Mouse (Mus musculus): ENCODE data around the gene Zfp277. TPM values are rescaled to one million over a fixed set of nuclear protein-coding genes. Genes with fewer than 3 reads are reported as not detected.
A peak's percentile ranks its signal among the peaks of the same experiment; 100 is the strongest.

Gene Zfp277
- polyA plus RNA-seq, 1 experiment from 2014 or later: 35.8 TPM

- Histone ChIP-seq H3K36me3 (ENCODE audit: control insufficient read depth, insufficient read depth, low read length) (no peaks in the 10 kb centered on the region), H3K27ac (ENCODE audit: low read depth, low read length) (no peak overlapping the region), H3K9ac (ENCODE audit: low read depth, low read length) (no peak overlapping the region), H3K4me3 (ENCODE audit: low read depth, low read length) (peak overlapping the region; percentile 91), H3K4me1 (ENCODE audit: control insufficient read depth, insufficient read depth, low read length) (no peaks in the 10 kb centered on the region), H3K27me3 (ENCODE audit: control insufficient read depth, insufficient read depth, low read length) (no peaks in the 10 kb centered on the region), H3K9me3 (replicated peaks; ENCODE audit: control insufficient read depth, low read length) (no peaks in the 10 kb centered on the region), H3K4me2 (peak overlapping the region; percentile 74)
- ATAC-seq (replicated peaks; ENCODE audit: insufficient number of reproducible peaks, low FRiP score, low TSS enrichment): no peak
- WGBS (ENCODE audit: insufficient replicate concordance): 7% methylated on average over 10 of the region's 10 CpGs
These were observed 2.1 kb upstream of the Zfp277 start for GRCm38 (mm10) chr12:40447561-40448355.

- Histone ChIP-seq H3K9ac (ENCODE audit: low read depth, low read length) (peak overlapping the region; percentile 84), H3K9me3 (replicated peaks; ENCODE audit: control insufficient read depth, low read length) (no peaks in the 10 kb centered on the region), H3K4me1 (ENCODE audit: control insufficient read depth, insufficient read depth, low read length) (peaks cover 4% of the 10 kb centered on the region), H3K27ac (ENCODE audit: low read depth, low read length) (peak overlapping the region; percentile 71), H3K36me3 (ENCODE audit: control insufficient read depth, insufficient read depth, low read length) (no peaks in the 10 kb centered on the region), H3K4me2 (peak overlapping the region; percentile 74), H3K4me3 (ENCODE audit: low read depth, low read length) (peak overlapping the region; percentile 91), H3K27me3 (ENCODE audit: control insufficient read depth, insufficient read depth, low read length) (no peaks in the 10 kb centered on the region)
- ATAC-seq (replicated peaks; ENCODE audit: insufficient number of reproducible peaks, low FRiP score, low TSS enrichment): peak; percentile 17; the same call in 1 of the 2 replicates
- under 1% methylated on average over 44 of the region's 44 CpGs for WGBS (ENCODE audit: insufficient replicate concordance)
These were observed 1.0 kb upstream of the Zfp277 start for GRCm38 (mm10) chr12:40446450-40447381.

GRCm38 (mm10) chr12:40445206-40445605 lies 496 bp downstream of the Zfp277 start:
- H3K9ac ChIP-seq (ENCODE audit: low read depth, low read length): peak overlapping the region; percentile 77
- no peaks in the 10 kb centered on the region for H3K9me3 ChIP-seq (replicated peaks; ENCODE audit: control insufficient read depth, low read length)
- no peak overlapping the region for H3K27ac ChIP-seq (ENCODE audit: low read depth, low read length)
- H3K27me3 ChIP-seq (ENCODE audit: control insufficient read depth, insufficient read depth, low read length): no peaks in the 10 kb centered on the region
- WGBS (ENCODE audit: insufficient replicate concordance): 1% methylated on average over 16 of the region's 16 CpGs
- H3K4me1 ChIP-seq (ENCODE audit: control insufficient read depth, insufficient read depth, low read length): peaks cover 4% of the 10 kb centered on the region
- ATAC-seq (replicated peaks; ENCODE audit: insufficient number of reproducible peaks, low FRiP score, low TSS enrichment): 0 out of 2 replicates have a peak, but pooled peaks have one; percentile 3
- no peaks in the 10 kb centered on the region for H3K36me3 ChIP-seq (ENCODE audit: control insufficient read depth, insufficient read depth, low read length)
- H3K4me3 ChIP-seq (ENCODE audit: low read depth, low read length): peak overlapping the region; percentile 91
- H3K4me2 ChIP-seq: peak overlapping the region; percentile 86

- 26% methylated on average over 2 of the region's 2 CpGs for WGBS (ENCODE audit: insufficient replicate concordance)
- H3K4me3 ChIP-seq (ENCODE audit: low read depth, low read length): no peak overlapping the region
- H3K9ac ChIP-seq (ENCODE audit: low read depth, low read length): no peak overlapping the region
- H3K27ac ChIP-seq (ENCODE audit: low read depth, low read length): no peak overlapping the region
- no peaks in the 10 kb centered on the region for H3K36me3 ChIP-seq (ENCODE audit: control insufficient read depth, insufficient read depth, low read length)
- no peaks in the 10 kb centered on the region for H3K27me3 ChIP-seq (ENCODE audit: control insufficient read depth, insufficient read depth, low read length)
- no peak overlapping the region for H3K4me2 ChIP-seq
- no peak for ATAC-seq (replicated peaks; ENCODE audit: insufficient number of reproducible peaks, low FRiP score, low TSS enrichment)
- peaks cover 15% of the 10 kb centered on the region for H3K4me1 ChIP-seq (ENCODE audit: control insufficient read depth, insufficient read depth, low read length)
- no peaks in the 10 kb centered on the region for H3K9me3 ChIP-seq (replicated peaks; ENCODE audit: control insufficient read depth, low read length)
These were observed 7.7 kb downstream of the Zfp277 start for GRCm38 (mm10) chr12:40438049-40438448.

GRCm38 (mm10) chr12:40434101-40434500 lies 11.6 kb downstream of the Zfp277 start:
- H3K36me3 ChIP-seq (ENCODE audit: control insufficient read depth, insufficient read depth, low read length): no peaks in the 10 kb centered on the region
- H3K27ac ChIP-seq (ENCODE audit: low read depth, low read length): no peak overlapping the region
- 49% methylated on average over 3 of the region's 3 CpGs for WGBS (ENCODE audit: insufficient replicate concordance)
- no peak overlapping the region for H3K4me3 ChIP-seq (ENCODE audit: low read depth, low read length)
- no peak overlapping the region for H3K9ac ChIP-seq (ENCODE audit: low read depth, low read length)
- no peaks in the 10 kb centered on the region for H3K9me3 ChIP-seq (replicated peaks; ENCODE audit: control insufficient read depth, low read length)
- ATAC-seq (replicated peaks; ENCODE audit: insufficient number of reproducible peaks, low FRiP score, low TSS enrichment): no peak
- no peak overlapping the region for H3K4me2 ChIP-seq
- H3K27me3 ChIP-seq (ENCODE audit: control insufficient read depth, insufficient read depth, low read length): no peaks in the 10 kb centered on the region
- H3K4me1 ChIP-seq (ENCODE audit: control insufficient read depth, insufficient read depth, low read length): peaks cover 17% of the 10 kb centered on the region

- H3K27me3 ChIP-seq (ENCODE audit: control insufficient read depth, insufficient read depth, low read length): no peaks in the 10 kb centered on the region
- no peaks in the 10 kb centered on the region for H3K36me3 ChIP-seq (ENCODE audit: control insufficient read depth, insufficient read depth, low read length)
- H3K4me1 ChIP-seq (ENCODE audit: control insufficient read depth, insufficient read depth, low read length): peaks cover 10% of the 10 kb centered on the region
- H3K9me3 ChIP-seq (replicated peaks; ENCODE audit: control insufficient read depth, low read length): no peaks in the 10 kb centered on the region
- H3K4me2 ChIP-seq: no peak overlapping the region
- no peak overlapping the region for H3K4me3 ChIP-seq (ENCODE audit: low read depth, low read length)
- no peak for ATAC-seq (replicated peaks; ENCODE audit: insufficient number of reproducible peaks, low FRiP score, low TSS enrichment)
- WGBS (ENCODE audit: insufficient replicate concordance): 65% methylated on average over 5 of the region's 5 CpGs
- no peak overlapping the region for H3K27ac ChIP-seq (ENCODE audit: low read depth, low read length)
- no peak overlapping the region for H3K9ac ChIP-seq (ENCODE audit: low read depth, low read length)
These were observed 14.6 kb downstream of the Zfp277 start for GRCm38 (mm10) chr12:40431075-40431474.

- Histone ChIP-seq H3K36me3 (ENCODE audit: control insufficient read depth, insufficient read depth, low read length) (no peaks in the 10 kb centered on the region), H3K27ac (ENCODE audit: low read depth, low read length) (no peak overlapping the region), H3K27me3 (ENCODE audit: control insufficient read depth, insufficient read depth, low read length) (no peaks in the 10 kb centered on the region), H3K4me3 (ENCODE audit: low read depth, low read length) (no peak overlapping the region), H3K9me3 (replicated peaks; ENCODE audit: control insufficient read depth, low read length) (no peaks in the 10 kb centered on the region), H3K4me2 (no peak overlapping the region), H3K9ac (ENCODE audit: low read depth, low read length) (no peak overlapping the region), H3K4me1 (ENCODE audit: control insufficient read depth, insufficient read depth, low read length) (peaks cover 10% of the 10 kb centered on the region)
- 34% methylated on average over 3 of the region's 3 CpGs for WGBS (ENCODE audit: insufficient replicate concordance)
- ATAC-seq (replicated peaks; ENCODE audit: insufficient number of reproducible peaks, low FRiP score, low TSS enrichment): no peak
These were observed 15.7 kb downstream of the Zfp277 start for GRCm38 (mm10) chr12:40429976-40430375.

GRCm38 (mm10) chr12:40427606-40428005 lies 18.1 kb downstream of the Zfp277 start:
- Histone ChIP-seq H3K36me3 (ENCODE audit: control insufficient read depth, insufficient read depth, low read length) (no peaks in the 10 kb centered on the region), H3K9ac (ENCODE audit: low read depth, low read length) (no peak overlapping the region), H3K4me2 (no peak overlapping the region), H3K4me1 (ENCODE audit: control insufficient read depth, insufficient read depth, low read length) (peaks cover 10% of the 10 kb centered on the region), H3K9me3 (replicated peaks; ENCODE audit: control insufficient read depth, low read length) (no peaks in the 10 kb centered on the region), H3K4me3 (ENCODE audit: low read depth, low read length) (no peak overlapping the region), H3K27me3 (ENCODE audit: control insufficient read depth, insufficient read depth, low read length) (no peaks in the 10 kb centered on the region), H3K27ac (ENCODE audit: low read depth, low read length) (no peak overlapping the region)
- 80% methylated on average over 10 of the region's 10 CpGs for WGBS (ENCODE audit: insufficient replicate concordance)
- no peak for ATAC-seq (replicated peaks; ENCODE audit: insufficient number of reproducible peaks, low FRiP score, low TSS enrichment)

Data from heart, embryonic 11.5 days (tissue).